Mouse (Mus musculus) limb, embryonic 11.5 days (tissue): ENCODE measurements around the gene Eif5a2. TPM values are rescaled to one million over a fixed set of nuclear protein-coding genes. Genes with fewer than 3 reads are reported as not detected.

Experiments
- ATAC-seq: fragments of 200-750 bp; cut with Nextera tagmentation; 2 replicates; pipeline ENCODE4 v1.8.0; 2017; ENCODE audit warnings: low read depth; ENCODE audit not compliant: insufficient number of reproducible peaks, low FRiP score, low TSS enrichment
- DNase-seq: peaks from one replicate; pipeline ENCODE4 v3.0.0-alpha.2; 2015; ENCODE audit warnings: low spot score
- H3K27ac ChIP-seq: fragments of 300-500 bp; sonication (generic); replicated peaks from 2 replicates; pipeline ENCODE4 v1.5.1; 2014; ENCODE audit warnings: low read depth, mild to moderate bottlenecking, low read length
- H3K27me3 ChIP-seq: fragments of 300-500 bp; sonication (generic); 2 replicates; pipeline ENCODE4 v1.6.1; 2014; ENCODE audit warnings: mild to moderate bottlenecking, low read length, mixed read lengths; ENCODE audit not compliant: control insufficient read depth, insufficient read depth
- H3K36me3 ChIP-seq: fragments of 300-500 bp; sonication (generic); 2 replicates; pipeline ENCODE4 v1.6.1; 2014; ENCODE audit warnings: mild to moderate bottlenecking, low read length, moderate library complexity, mixed read lengths; ENCODE audit not compliant: control insufficient read depth, insufficient read depth
- H3K4me1 ChIP-seq: fragments of 300-500 bp; sonication (generic); 2 replicates; pipeline ENCODE4 v1.6.1; 2014; ENCODE audit warnings: low read length, mixed read lengths; ENCODE audit not compliant: control insufficient read depth, insufficient read depth
- H3K4me2 ChIP-seq: fragments of 300-500 bp; sonication (generic); 2 replicates; pipeline ENCODE4 v1.6.1; 2014; ENCODE audit warnings: low read depth, mild to moderate bottlenecking, moderate library complexity; ENCODE audit not compliant: severe bottlenecking
- H3K4me3 ChIP-seq: fragments of 300-500 bp; sonication (generic); 2 replicates; pipeline ENCODE4 v1.5.1; 2014; ENCODE audit warnings: low read depth, low read length
- H3K9ac ChIP-seq: fragments of 300-500 bp; sonication (generic); 2 replicates; pipeline ENCODE4 v1.6.1; 2014; ENCODE audit warnings: mild to moderate bottlenecking, low read length
- H3K9me3 ChIP-seq: fragments of 300-500 bp; sonication (generic); 2 replicates; pipeline ENCODE4 v1.6.1; 2016; ENCODE audit warnings: low read length; ENCODE audit not compliant: control insufficient read depth
- WGBS: fragments of 180-500 bp; shearing (Covaris S2); extraction: QIAGEN DNeasy Blood & Tissue Kit; methylation state at CpG from one replicate; pipeline ENCODE4 v1.1.7; 2014; 5-methylcytosine and 5-hydroxymethylcytosine counted together
- polyA plus RNA-seq: library from polyadenylated mRNA; unstranded; fragments of >200 nt; fragmentation: Nextera tagmentation; extraction: Ambion mirVana; gene quantifications from 2 replicates; pipeline ENCODE4 v1.2.1, GENCODE M21; 2014

The Eif5a2 gene
- polyA plus RNA-seq, 1 experiment from 2014 or later, result 15.2 TPM

DNA sequence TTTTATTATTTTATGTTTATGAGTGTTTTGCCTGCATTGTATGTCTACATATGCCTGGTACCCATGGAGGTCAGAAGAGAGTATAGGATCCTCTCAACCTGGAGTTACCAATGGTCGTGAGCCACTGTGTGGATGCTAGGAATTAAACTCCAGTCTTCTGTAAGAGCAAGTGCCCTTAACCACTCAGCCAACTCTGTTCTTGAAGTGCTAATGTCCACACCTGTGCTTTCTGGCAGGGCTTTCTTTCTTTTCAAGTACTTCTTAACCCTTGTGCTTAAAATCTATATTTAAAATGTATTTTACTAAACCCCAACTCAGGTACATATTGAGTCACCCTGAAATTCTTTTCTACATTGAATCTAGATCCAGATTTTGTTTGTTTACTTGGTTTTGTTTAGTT lies 45.2 kb downstream of the Eif5a2 start:
- no peak overlapping the region for H3K4me3 ChIP-seq
- no peaks in the 10 kb centered on the region for H3K9me3 ChIP-seq
- no peaks in the 10 kb centered on the region for H3K36me3 ChIP-seq
- no peak overlapping the region for H3K27ac ChIP-seq
- no peak overlapping the region for H3K4me2 ChIP-seq
- 92% methylated on average over 1 of the region's 1 CpGs for WGBS
- ATAC-seq, result no peak
- H3K27me3 ChIP-seq, result no peaks in the 10 kb centered on the region
- no peaks in the 10 kb centered on the region for H3K4me1 ChIP-seq
- DNase-seq, result no peak
- H3K9ac ChIP-seq, result no peak overlapping the region

DNA sequence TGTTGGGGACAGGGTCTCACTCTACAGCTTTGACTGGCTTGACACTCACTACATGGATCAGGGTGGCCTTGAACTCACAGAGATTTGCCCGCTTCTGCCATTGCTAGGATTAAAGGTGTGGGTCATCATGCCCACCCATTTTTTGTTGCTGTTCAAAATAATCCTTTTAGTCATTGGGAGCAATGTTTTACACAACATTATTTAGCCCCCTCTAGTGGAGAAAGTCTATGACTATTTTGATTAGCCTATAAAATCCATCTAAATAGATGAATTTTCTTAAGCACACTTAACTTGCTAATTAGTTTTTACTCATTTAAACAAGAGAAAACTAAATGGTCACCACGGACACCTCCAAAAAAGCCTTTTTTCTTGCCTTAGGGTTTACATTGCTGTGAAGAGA lies 46.5 kb downstream of the Eif5a2 start:
- H3K9ac ChIP-seq, result no peak overlapping the region
- WGBS, result 84% methylated on average over 2 of the region's 2 CpGs
- DNase-seq, result no peak
- H3K9me3 ChIP-seq, result no peaks in the 10 kb centered on the region
- H3K27ac ChIP-seq, result no peak overlapping the region
- no peaks in the 10 kb centered on the region for H3K27me3 ChIP-seq
- H3K4me2 ChIP-seq, result no peak overlapping the region
- no peak overlapping the region for H3K4me3 ChIP-seq
- H3K4me1 ChIP-seq, result no peaks in the 10 kb centered on the region
- no peak for ATAC-seq
- no peaks in the 10 kb centered on the region for H3K36me3 ChIP-seq

DNA sequence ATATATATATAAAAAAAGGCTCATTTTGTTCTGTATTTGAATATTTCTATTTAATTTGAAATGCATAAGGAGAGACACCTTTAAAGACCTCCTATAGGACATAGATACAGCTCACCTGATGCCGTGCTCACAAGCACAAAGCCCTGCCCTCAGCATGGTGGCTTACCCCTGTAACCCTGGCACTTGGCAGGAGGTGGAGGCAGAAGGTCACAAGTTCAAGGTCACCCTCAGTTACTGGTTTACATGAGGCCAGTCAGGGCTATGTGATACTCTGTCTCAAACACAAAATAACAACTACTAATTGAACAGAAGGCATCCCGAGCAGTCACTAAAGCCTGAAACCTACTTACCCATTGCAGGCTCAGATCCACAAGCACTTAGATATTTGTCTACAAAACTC lies 48.4 kb downstream of the Eif5a2 start:
- WGBS, result 93% methylated on average over 2 of the region's 2 CpGs
- Histone ChIP-seq H3K36me3 (no peaks in the 10 kb centered on the region), H3K27me3 (no peaks in the 10 kb centered on the region), H3K4me3 (no peak overlapping the region), H3K9me3 (no peaks in the 10 kb centered on the region), H3K4me2 (no peak overlapping the region), H3K27ac (no peak overlapping the region), H3K4me1 (no peaks in the 10 kb centered on the region), H3K9ac (no peak overlapping the region)
- DNase-seq (no peak), ATAC-seq (no peak)

DNA sequence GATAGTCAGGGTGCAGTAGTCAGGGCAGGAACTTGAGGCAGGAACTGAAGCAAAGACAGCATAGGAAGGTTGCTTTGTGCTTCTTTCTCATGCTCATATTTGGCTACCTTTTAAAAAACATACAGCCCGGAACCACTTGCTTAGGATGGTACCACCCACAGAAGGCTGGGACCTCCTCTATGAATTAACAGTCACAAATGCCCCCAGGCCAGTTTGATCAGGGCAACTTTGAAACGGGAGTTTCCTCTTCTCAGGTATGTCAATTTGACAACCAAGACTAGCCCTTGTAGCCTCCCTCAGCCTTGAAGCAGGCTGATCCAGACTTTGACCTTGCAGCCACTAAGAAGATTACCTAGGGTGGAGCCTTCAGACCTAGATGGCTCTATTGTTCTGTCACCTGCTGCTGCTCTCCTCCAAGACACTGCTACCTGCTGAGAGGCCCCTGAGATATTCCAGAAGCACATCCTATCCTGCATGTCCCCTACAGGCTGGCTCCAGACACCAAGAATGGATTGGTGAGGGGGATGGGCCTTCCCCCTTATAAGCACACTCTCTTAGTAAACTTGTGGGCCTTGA lies 55.8 kb downstream of the Eif5a2 start:
- no peak overlapping the region for H3K9ac ChIP-seq
- H3K4me3 ChIP-seq, result no peak overlapping the region
- H3K9me3 ChIP-seq, result no peaks in the 10 kb centered on the region
- ATAC-seq (no peak), DNase-seq (no peak)
- H3K27me3 ChIP-seq, result no peaks in the 10 kb centered on the region
- H3K36me3 ChIP-seq, result no peaks in the 10 kb centered on the region
- H3K4me2 ChIP-seq, result no peak overlapping the region
- WGBS, result 84% methylated on average over 2 of the region's 2 CpGs
- no peaks in the 10 kb centered on the region for H3K4me1 ChIP-seq
- H3K27ac ChIP-seq, result no peak overlapping the region

DNA sequence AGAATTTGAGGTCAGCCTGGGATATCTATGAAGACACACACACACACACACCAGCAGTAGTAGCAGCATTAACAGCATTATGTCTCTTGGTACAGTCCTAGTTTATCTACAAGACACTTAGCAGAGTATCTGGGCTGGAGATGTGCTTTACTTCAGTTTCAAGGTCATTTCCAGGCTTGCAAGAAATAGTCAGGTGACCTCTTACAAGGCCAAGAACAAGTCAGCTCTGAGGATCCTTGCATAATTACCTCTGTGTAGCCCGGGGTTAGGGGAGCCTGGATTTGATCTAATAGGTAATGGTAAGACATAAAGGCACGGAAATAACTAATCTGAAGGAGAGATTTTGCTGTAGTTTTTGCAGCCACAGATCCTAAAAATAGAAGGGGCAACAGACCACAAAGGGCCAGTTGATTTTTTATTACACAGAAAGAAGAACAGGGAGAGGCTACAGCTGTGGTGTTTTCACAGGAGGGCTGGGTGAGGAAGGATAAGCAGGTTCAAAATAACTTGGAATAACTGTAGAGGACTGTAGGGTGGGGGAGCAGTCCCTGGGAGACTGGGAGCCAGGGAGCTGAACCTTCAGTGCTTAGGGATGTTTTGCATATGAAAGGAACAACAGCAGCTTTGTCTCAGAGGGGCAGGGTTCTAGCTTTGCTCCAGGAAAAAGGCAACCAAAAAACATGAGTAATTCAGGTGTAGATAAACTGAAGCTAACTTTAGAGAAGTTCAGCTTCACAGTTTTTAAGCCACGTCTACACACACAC lies 61.0 kb downstream of the Eif5a2 start:
- H3K9ac ChIP-seq, result no peak overlapping the region
- no peaks in the 10 kb centered on the region for H3K9me3 ChIP-seq
- WGBS, result 18% methylated on average over 3 of the region's 3 CpGs
- no peak overlapping the region for H3K27ac ChIP-seq
- H3K4me2 ChIP-seq, result no peak overlapping the region
- ATAC-seq (no peak), DNase-seq (no peak)
- no peaks in the 10 kb centered on the region for H3K36me3 ChIP-seq
- H3K4me1 ChIP-seq, result no peaks in the 10 kb centered on the region
- no peaks in the 10 kb centered on the region for H3K27me3 ChIP-seq
- H3K4me3 ChIP-seq, result no peak overlapping the region

DNA sequence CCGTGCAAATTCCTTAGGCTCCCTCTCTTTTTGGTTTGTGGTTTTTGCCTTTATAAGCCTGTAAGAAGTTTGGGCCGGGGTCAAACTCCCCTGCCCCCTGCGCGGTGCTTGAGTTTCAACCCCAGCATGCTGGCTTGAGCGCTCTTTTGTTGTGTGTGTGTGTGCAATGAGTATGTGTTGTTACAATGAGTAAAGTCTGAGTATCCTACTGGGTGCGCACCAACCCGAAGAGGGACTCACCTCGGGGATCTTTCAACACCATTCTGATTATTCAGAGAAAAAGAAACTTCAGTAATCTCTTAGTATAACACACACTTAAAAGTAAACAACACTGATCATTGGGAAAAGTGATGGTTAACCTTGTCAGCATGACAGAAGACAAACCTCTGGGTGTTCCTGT lies 62.2 kb downstream of the Eif5a2 start:
- H3K9me3 ChIP-seq, result no peaks in the 10 kb centered on the region
- no peaks in the 10 kb centered on the region for H3K36me3 ChIP-seq
- H3K4me2 ChIP-seq, result no peak overlapping the region
- DNase-seq (no peak), ATAC-seq (no peak)
- H3K27me3 ChIP-seq, result no peaks in the 10 kb centered on the region
- no peak overlapping the region for H3K9ac ChIP-seq
- no peak overlapping the region for H3K4me3 ChIP-seq
- no peak overlapping the region for H3K27ac ChIP-seq
- 37% methylated on average over 8 of the region's 8 CpGs for WGBS
- H3K4me1 ChIP-seq, result no peaks in the 10 kb centered on the region

DNA sequence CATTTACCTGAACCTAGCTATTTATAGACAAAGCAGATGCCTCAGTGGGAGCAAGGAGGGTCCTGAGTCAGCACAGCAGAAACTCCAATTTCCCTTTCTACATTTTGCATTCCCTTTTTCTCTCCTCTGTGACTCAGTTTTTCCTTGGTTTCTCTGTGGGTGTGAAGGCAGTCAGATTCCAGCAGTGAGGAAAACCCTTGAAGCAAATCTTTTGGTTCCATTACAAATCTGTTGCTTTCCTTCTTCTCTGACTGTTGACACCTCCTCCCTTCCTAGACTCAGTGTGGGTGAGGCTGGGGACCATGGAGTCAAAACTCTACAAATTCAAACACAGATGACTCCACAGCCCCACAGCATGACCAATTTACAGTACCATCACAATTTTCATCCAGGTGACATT lies 66.0 kb downstream of the Eif5a2 start:
- H3K36me3 ChIP-seq, result no peaks in the 10 kb centered on the region
- H3K4me2 ChIP-seq, result no peak overlapping the region
- DNase-seq, result no peak
- ATAC-seq, result no peak
- H3K9ac ChIP-seq, result no peak overlapping the region
- H3K9me3 ChIP-seq, result no peaks in the 10 kb centered on the region
- H3K4me3 ChIP-seq, result no peak overlapping the region
- H3K27ac ChIP-seq, result no peak overlapping the region
- no peaks in the 10 kb centered on the region for H3K4me1 ChIP-seq
- no peaks in the 10 kb centered on the region for H3K27me3 ChIP-seq
